Mouse (Mus musculus): ENCODE data around the gene Ogfod2. TPM values are rescaled to one million over a fixed set of nuclear protein-coding genes. Genes with fewer than 3 reads are reported as not detected.

The Ogfod2 gene
- polyA plus RNA-seq, 1 experiment from 2014 or later = 27.7 TPM

GRCm38 (mm10) chr5:124093120-124093794, 18.8 kb upstream of the Ogfod2 start:
- ATAC-seq (ENCODE audit: insufficient read depth, low FRiP score) = no peak
- no peak overlapping the region for H3K4me2 ChIP-seq (ENCODE audit: low read depth, low read length)
- no peak overlapping the region for H3K9ac ChIP-seq (ENCODE audit: low read length)
- H3K4me1 ChIP-seq (ENCODE audit: control insufficient read depth, insufficient read depth, low read length) = peaks cover 6% of the 10 kb centered on the region
- H3K9me3 ChIP-seq (replicated peaks; ENCODE audit: control insufficient read depth, low read length) = no peaks in the 10 kb centered on the region
- H3K27ac ChIP-seq (ENCODE audit: low read length) = no peak overlapping the region
- WGBS = 68% methylated on average over 11 of the region's 11 CpGs
- H3K36me3 ChIP-seq (ENCODE audit: control insufficient read depth, insufficient read depth, low read length) = no peaks in the 10 kb centered on the region
- H3K27me3 ChIP-seq (ENCODE audit: control insufficient read depth, insufficient read depth, low read length) = no peaks in the 10 kb centered on the region
- H3K4me3 ChIP-seq (replicated peaks; ENCODE audit: low read length) = no peak overlapping the region

- no peak overlapping the region for H3K9ac ChIP-seq (ENCODE audit: low read length)
- H3K4me3 ChIP-seq (replicated peaks; ENCODE audit: low read length) = no peak overlapping the region
- H3K27me3 ChIP-seq (ENCODE audit: control insufficient read depth, insufficient read depth, low read length) = no peaks in the 10 kb centered on the region
- no peaks in the 10 kb centered on the region for H3K9me3 ChIP-seq (replicated peaks; ENCODE audit: control insufficient read depth, low read length)
- WGBS = 79% methylated on average over 12 of the region's 12 CpGs
- ATAC-seq (ENCODE audit: insufficient read depth, low FRiP score) = no peak
- H3K36me3 ChIP-seq (ENCODE audit: control insufficient read depth, insufficient read depth, low read length) = no peaks in the 10 kb centered on the region
- peaks cover 6% of the 10 kb centered on the region for H3K4me1 ChIP-seq (ENCODE audit: control insufficient read depth, insufficient read depth, low read length)
- no peak overlapping the region for H3K4me2 ChIP-seq (ENCODE audit: low read depth, low read length)
- H3K27ac ChIP-seq (ENCODE audit: low read length) = no peak overlapping the region
Observed at GRCm38 (mm10) chr5:124093852-124094604, 18.1 kb upstream of the Ogfod2 start.

GRCm38 (mm10) chr5:124095077-124095581, 17.0 kb upstream of the Ogfod2 start:
- H3K9ac ChIP-seq (ENCODE audit: low read length) = peak overlapping the region; percentile 66
- H3K27ac ChIP-seq (ENCODE audit: low read length) = no peak overlapping the region
- H3K4me2 ChIP-seq (ENCODE audit: low read depth, low read length) = peak overlapping the region; percentile 97
- peaks cover 6% of the 10 kb centered on the region for H3K4me1 ChIP-seq (ENCODE audit: control insufficient read depth, insufficient read depth, low read length)
- 16% methylated on average over 19 of the region's 19 CpGs for WGBS
- H3K4me3 ChIP-seq (replicated peaks; ENCODE audit: low read length) = peak overlapping the region; percentile 50
- H3K36me3 ChIP-seq (ENCODE audit: control insufficient read depth, insufficient read depth, low read length) = no peaks in the 10 kb centered on the region
- H3K9me3 ChIP-seq (replicated peaks; ENCODE audit: control insufficient read depth, low read length) = no peaks in the 10 kb centered on the region
- ATAC-seq (ENCODE audit: insufficient read depth, low FRiP score) = 0 out of 2 replicates have a peak, but pooled peaks have one; percentile 5
- no peaks in the 10 kb centered on the region for H3K27me3 ChIP-seq (ENCODE audit: control insufficient read depth, insufficient read depth, low read length)

GRCm38 (mm10) chr5:124095596-124096232, 16.4 kb upstream of the Ogfod2 start, which contains the start of gene Abcb9:
Gene Abcb9 (minus strand): TSS chr5:124095798.
- no peaks in the 10 kb centered on the region for H3K27me3 ChIP-seq (ENCODE audit: control insufficient read depth, insufficient read depth, low read length)
- WGBS = 2% methylated on average over 42 of the region's 42 CpGs
- peak; percentile 81 for ATAC-seq (ENCODE audit: insufficient read depth, low FRiP score)
- peak within 1 kb of the TSS; percentile 50 for H3K4me3 ChIP-seq (replicated peaks; ENCODE audit: low read length)
- no peaks in the 10 kb centered on the region for H3K9me3 ChIP-seq (replicated peaks; ENCODE audit: control insufficient read depth, low read length)
- peak within 1 kb of the TSS; percentile 66 for H3K9ac ChIP-seq (ENCODE audit: low read length)
- no peaks in the 10 kb centered on the region for H3K36me3 ChIP-seq (ENCODE audit: control insufficient read depth, insufficient read depth, low read length)
- H3K27ac ChIP-seq (ENCODE audit: low read length) = no peak within 1 kb of the TSS
- H3K4me2 ChIP-seq (ENCODE audit: low read depth, low read length) = peak within 1 kb of the TSS; percentile 97
- peaks cover 6% of the 10 kb centered on the region for H3K4me1 ChIP-seq (ENCODE audit: control insufficient read depth, insufficient read depth, low read length)

GRCm38 (mm10) chr5:124098923-124099322, 13.2 kb upstream of the Ogfod2 start:
- H3K4me3 ChIP-seq (replicated peaks; ENCODE audit: low read length) = no peak overlapping the region

GRCm38 (mm10) chr5:124100128-124101044, 11.7 kb upstream of the Ogfod2 start:
- H3K4me3 ChIP-seq (replicated peaks; ENCODE audit: low read length) = no peak overlapping the region
- no peak overlapping the region for H3K4me2 ChIP-seq (ENCODE audit: low read depth, low read length)
- ATAC-seq (ENCODE audit: insufficient read depth, low FRiP score) = no peak

More at GRCm38 (mm10) chr5:124098923-124099322, 13.2 kb upstream of the Ogfod2 start:
- H3K4me1 ChIP-seq (ENCODE audit: control insufficient read depth, insufficient read depth, low read length) = peaks cover 6% of the 10 kb centered on the region
- no peaks in the 10 kb centered on the region for H3K36me3 ChIP-seq (ENCODE audit: control insufficient read depth, insufficient read depth, low read length)
- ATAC-seq (ENCODE audit: insufficient read depth, low FRiP score) = no peak
- H3K9me3 ChIP-seq (replicated peaks; ENCODE audit: control insufficient read depth, low read length) = no peaks in the 10 kb centered on the region
- no peak overlapping the region for H3K27ac ChIP-seq (ENCODE audit: low read length)
- H3K4me2 ChIP-seq (ENCODE audit: low read depth, low read length) = no peak overlapping the region
- 93% methylated on average over 2 of the region's 2 CpGs for WGBS
- H3K27me3 ChIP-seq (ENCODE audit: control insufficient read depth, insufficient read depth, low read length) = no peaks in the 10 kb centered on the region
- no peak overlapping the region for H3K9ac ChIP-seq (ENCODE audit: low read length)

GRCm38 (mm10) chr5:124102326-124102725, 9.8 kb upstream of the Ogfod2 start:
- H3K27me3 ChIP-seq (ENCODE audit: control insufficient read depth, insufficient read depth, low read length) = no peaks in the 10 kb centered on the region
- WGBS = 79% methylated on average over 6 of the region's 6 CpGs
- no peaks in the 10 kb centered on the region for H3K4me1 ChIP-seq (ENCODE audit: control insufficient read depth, insufficient read depth, low read length)
- H3K4me3 ChIP-seq (replicated peaks; ENCODE audit: low read length) = no peak overlapping the region
- H3K9ac ChIP-seq (ENCODE audit: low read length) = no peak overlapping the region
- ATAC-seq (ENCODE audit: insufficient read depth, low FRiP score) = no peak
- no peaks in the 10 kb centered on the region for H3K9me3 ChIP-seq (replicated peaks; ENCODE audit: control insufficient read depth, low read length)
- no peak overlapping the region for H3K27ac ChIP-seq (ENCODE audit: low read length)
- H3K4me2 ChIP-seq (ENCODE audit: low read depth, low read length) = no peak overlapping the region
- H3K36me3 ChIP-seq (ENCODE audit: control insufficient read depth, insufficient read depth, low read length) = no peaks in the 10 kb centered on the region

More at GRCm38 (mm10) chr5:124100128-124101044, 11.7 kb upstream of the Ogfod2 start:
- peaks cover under 1% of the 10 kb centered on the region; the same call in 1 of the 2 replicates for H3K4me1 ChIP-seq (ENCODE audit: control insufficient read depth, insufficient read depth, low read length)
- no peaks in the 10 kb centered on the region for H3K36me3 ChIP-seq (ENCODE audit: control insufficient read depth, insufficient read depth, low read length)
- no peak overlapping the region for H3K9ac ChIP-seq (ENCODE audit: low read length)
- H3K27ac ChIP-seq (ENCODE audit: low read length) = no peak overlapping the region
- no peaks in the 10 kb centered on the region for H3K9me3 ChIP-seq (replicated peaks; ENCODE audit: control insufficient read depth, low read length)
- H3K27me3 ChIP-seq (ENCODE audit: control insufficient read depth, insufficient read depth, low read length) = no peaks in the 10 kb centered on the region
- 86% methylated on average over 11 of the region's 11 CpGs for WGBS

GRCm38 (mm10) chr5:124103020-124103419, 9.1 kb upstream of the Ogfod2 start:
- Histone ChIP-seq H3K4me1 (ENCODE audit: control insufficient read depth, insufficient read depth, low read length) (no peaks in the 10 kb centered on the region), H3K27me3 (ENCODE audit: control insufficient read depth, insufficient read depth, low read length) (no peaks in the 10 kb centered on the region), H3K36me3 (ENCODE audit: control insufficient read depth, insufficient read depth, low read length) (no peaks in the 10 kb centered on the region), H3K27ac (ENCODE audit: low read length) (no peak overlapping the region), H3K4me2 (ENCODE audit: low read depth, low read length) (no peak overlapping the region), H3K9ac (ENCODE audit: low read length) (no peak overlapping the region), H3K9me3 (replicated peaks; ENCODE audit: control insufficient read depth, low read length) (no peaks in the 10 kb centered on the region), H3K4me3 (replicated peaks; ENCODE audit: low read length) (no peak overlapping the region)
- no peak for ATAC-seq (ENCODE audit: insufficient read depth, low FRiP score)
- 83% methylated on average over 3 of the region's 3 CpGs for WGBS
